Mouse (Mus musculus) lung, postnatal 0 days (tissue): ENCODE measurements around the gene Smyd2. TPM values are rescaled to one million over a fixed set of nuclear protein-coding genes. Genes with fewer than 3 reads are reported as not detected.

ENCODE experiments used
- ATAC-seq: fragments of 200-750 bp; cut with Nextera tagmentation; 2 replicates; pipeline ENCODE4 v1.8.0; 2017; ENCODE audit warnings: moderate library complexity
- DNase-seq: peaks from one replicate; pipeline ENCODE4 v3.0.0-alpha.2; 2016; ENCODE audit warnings: low spot score
- H3K27ac ChIP-seq: fragments of 300-500 bp; sonication (generic); 2 replicates; pipeline ENCODE4 v1.5.1; 2014; ENCODE audit warnings: antibody characterized with exemption, mild to moderate bottlenecking, low read length, mixed read lengths
- H3K27me3 ChIP-seq: fragments of 300-500 bp; sonication (generic); replicated peaks from 2 replicates; pipeline ENCODE4 v1.6.1; 2014; ENCODE audit warnings: low read length, mixed read lengths; ENCODE audit not compliant: insufficient read depth
- H3K36me3 ChIP-seq: fragments of 300-500 bp; sonication (generic); 2 replicates; pipeline ENCODE4 v1.6.1; 2014; ENCODE audit warnings: low read length, mixed read lengths; ENCODE audit not compliant: insufficient read depth
- H3K4me1 ChIP-seq: fragments of 300-500 bp; sonication (generic); 2 replicates; pipeline ENCODE4 v1.6.1; 2014; ENCODE audit warnings: antibody characterized with exemption, low read depth, low read length, mixed read lengths; ENCODE audit not compliant: insufficient read depth
- H3K4me2 ChIP-seq: fragments of 300-500 bp; sonication (generic); replicated peaks from 2 replicates; pipeline ENCODE4 v1.6.1; 2014; ENCODE audit warnings: low read depth, mild to moderate bottlenecking, low read length, moderate library complexity, mixed read lengths
- H3K4me3 ChIP-seq: fragments of 300-500 bp; sonication (generic); 2 replicates; pipeline ENCODE4 v1.5.1; 2014; ENCODE audit warnings: low read depth, low read length
- H3K9ac ChIP-seq: fragments of 300-500 bp; sonication (generic); replicated peaks from 2 replicates; pipeline ENCODE4 v1.6.1; 2014; ENCODE audit warnings: low read depth, mild to moderate bottlenecking
- H3K9me3 ChIP-seq: fragments of 300-500 bp; sonication (generic); 2 replicates; pipeline ENCODE4 v1.6.1; 2016; ENCODE audit warnings: low read length, mixed read lengths
- CTCF ChIP-seq: IDR thresholded peaks from 2 replicates; pipeline ENCODE4 v1.5.1; 2016; ENCODE audit warnings: antibody characterized with exemption, mild to moderate bottlenecking
- EP300 ChIP-seq: IDR thresholded peaks from 2 replicates; pipeline ENCODE4 v1.6.1; 2016; ENCODE audit warnings: antibody characterized with exemption, mild to moderate bottlenecking, control low read depth
- WGBS: fragments of 180-500 bp; shearing (Covaris S2); extraction: QIAGEN DNeasy Blood & Tissue Kit; methylation state at CpG from one replicate; pipeline ENCODE4 v1.1.7; 2014; 5-methylcytosine and 5-hydroxymethylcytosine counted together
- polyA plus RNA-seq: library from polyadenylated mRNA; unstranded; fragments of >200 nt; fragmentation: Nextera tagmentation; extraction: Ambion mirVana; gene quantifications from 2 replicates; pipeline ENCODE4 v1.2.1, GENCODE M21; 2015

Gene Smyd2
- polyA plus RNA-seq, 1 experiment from 2014 or later = 35.9 TPM

- Histone ChIP-seq H3K4me3 (no peak overlapping the region), H3K9ac (no peak overlapping the region), H3K4me1 (no peaks in the 10 kb centered on the region), H3K4me2 (no peak overlapping the region), H3K9me3 (no peaks in the 10 kb centered on the region), H3K27me3 (no peaks in the 10 kb centered on the region), H3K27ac (no peak overlapping the region), H3K36me3 (no peaks in the 10 kb centered on the region)
- no peak for ATAC-seq
- WGBS = 73% methylated on average over 8 of the region's 8 CpGs
- no peak for DNase-seq
- TF ChIP-seq CTCF (no peak), EP300 (no peak)
These were observed 25.2 kb upstream of the Smyd2 start for GRCm38 (mm10) chr1:189947411-189947810.

DNA sequence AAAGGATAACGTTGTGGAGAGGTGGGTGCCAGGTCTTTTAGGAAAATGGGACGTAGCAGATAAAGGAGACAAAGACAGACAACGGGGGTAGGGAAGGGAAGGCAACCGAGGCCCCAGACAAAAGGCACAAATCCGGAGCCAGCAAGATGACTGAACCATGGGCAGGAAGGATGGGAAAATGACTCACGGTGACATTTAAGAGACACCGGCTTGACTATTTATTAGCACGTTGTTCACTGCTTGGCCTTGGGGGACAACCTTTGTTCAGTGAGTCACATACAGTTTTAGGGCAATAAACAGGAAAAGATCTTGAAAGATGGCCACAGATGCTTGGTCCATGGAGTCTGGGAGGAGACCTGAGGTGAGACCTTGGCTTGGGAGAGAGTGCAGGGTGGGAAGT, 24.0 kb upstream of the Smyd2 start:
- TF ChIP-seq CTCF = no peak
- TF ChIP-seq EP300 = no peak
- no peak for DNase-seq
- WGBS = 66% methylated on average over 8 of the region's 8 CpGs
- no peak for ATAC-seq
- Histone ChIP-seq H3K9ac (no peak overlapping the region), H3K9me3 (no peaks in the 10 kb centered on the region), H3K4me1 (no peaks in the 10 kb centered on the region), H3K27me3 (no peaks in the 10 kb centered on the region), H3K4me2 (no peak overlapping the region), H3K27ac (no peak overlapping the region), H3K36me3 (no peaks in the 10 kb centered on the region), H3K4me3 (no peak overlapping the region)

GRCm38 (mm10) chr1:189941786-189942185, 19.6 kb upstream of the Smyd2 start:
- no peak for DNase-seq
- H3K4me3 ChIP-seq = no peak overlapping the region
- H3K27me3 ChIP-seq = no peaks in the 10 kb centered on the region
- no peaks in the 10 kb centered on the region for H3K9me3 ChIP-seq
- no peak for TF ChIP-seq EP300
- no peak overlapping the region for H3K4me2 ChIP-seq
- ATAC-seq = no peak
- no peaks in the 10 kb centered on the region for H3K36me3 ChIP-seq
- H3K9ac ChIP-seq = no peak overlapping the region
- WGBS = 83% methylated on average over 5 of the region's 5 CpGs
- H3K4me1 ChIP-seq = no peaks in the 10 kb centered on the region
- H3K27ac ChIP-seq = no peak overlapping the region

DNA sequence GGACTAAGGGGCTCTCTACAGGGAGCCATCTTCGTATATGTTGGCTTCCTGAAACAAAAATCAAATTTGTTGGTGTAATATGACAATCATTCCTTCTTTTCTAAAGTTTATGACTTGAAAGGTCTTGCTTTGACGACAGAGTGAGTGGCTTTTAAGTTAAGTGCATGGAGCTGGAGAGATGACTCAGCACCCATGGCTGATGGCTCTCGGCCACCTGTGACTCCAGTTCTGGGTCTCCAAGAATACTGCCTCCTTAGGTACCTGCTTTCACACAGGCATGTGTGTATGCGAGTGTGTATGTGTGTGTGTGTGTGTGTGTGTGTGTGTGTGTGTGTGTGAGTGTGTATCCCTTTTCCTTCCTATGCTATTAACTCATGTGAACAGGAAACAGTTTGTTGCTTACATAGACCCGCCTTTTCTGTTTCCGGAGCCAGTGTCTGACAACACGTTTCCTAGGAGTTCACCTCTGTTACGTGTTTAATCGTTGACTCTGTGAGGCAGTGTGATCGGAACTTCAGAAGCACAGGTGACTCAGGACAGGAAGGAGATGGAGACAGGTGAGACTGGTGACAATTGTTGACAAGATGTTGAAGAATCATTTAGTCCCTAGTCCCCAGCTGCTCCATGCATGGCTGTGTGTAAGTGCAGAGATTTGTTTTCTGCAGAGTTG, 14.4 kb upstream of the Smyd2 start:
- H3K4me2 ChIP-seq = no peak overlapping the region
- H3K9me3 ChIP-seq = no peaks in the 10 kb centered on the region
- H3K9ac ChIP-seq = no peak overlapping the region
- 61% methylated on average over 10 of the region's 10 CpGs for WGBS
- ATAC-seq = peak; percentile 30; the same call in 1 of the 2 replicates
- peak; percentile 36 for DNase-seq
- H3K27ac ChIP-seq = no peak overlapping the region
- no peaks in the 10 kb centered on the region for H3K36me3 ChIP-seq
- no peaks in the 10 kb centered on the region for H3K27me3 ChIP-seq
- H3K4me3 ChIP-seq = no peak overlapping the region
- TF ChIP-seq CTCF (no peak), EP300 (peak; percentile 45; the same call in 1 of the 2 replicates)
- no peaks in the 10 kb centered on the region for H3K4me1 ChIP-seq

DNA sequence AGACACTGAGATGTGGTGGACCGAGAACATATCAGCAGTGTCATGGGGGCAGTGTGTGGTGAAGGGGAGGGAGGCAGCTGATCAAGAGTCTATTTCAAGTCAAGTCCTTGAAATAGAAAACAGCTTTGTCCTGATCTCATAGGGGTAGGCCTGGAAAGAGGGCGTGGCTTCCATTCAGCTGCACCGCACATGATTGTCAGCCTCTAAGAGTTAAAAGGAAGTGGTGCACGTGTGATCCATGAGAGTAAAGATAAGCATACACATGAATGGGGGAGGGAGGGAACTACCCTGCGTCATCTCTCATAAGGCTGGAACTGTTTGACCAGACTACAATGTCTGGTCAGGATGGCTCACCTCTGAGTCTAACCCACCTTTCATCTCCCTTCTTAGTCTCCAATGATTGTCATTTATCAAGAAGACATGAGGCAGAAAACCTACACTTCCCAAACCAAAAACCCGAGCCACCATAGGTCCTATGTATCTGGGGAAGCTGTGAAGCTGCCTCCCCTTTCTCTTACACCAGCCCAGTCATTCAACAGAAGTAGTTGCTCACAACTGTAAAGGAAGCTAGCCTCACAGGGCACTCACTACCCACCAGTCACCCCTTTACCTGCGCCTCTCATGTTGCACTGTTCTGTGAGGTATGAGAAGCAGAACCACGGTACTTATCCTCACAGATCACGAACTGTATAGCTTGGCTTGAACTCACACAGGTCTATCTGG, 11.5 kb upstream of the Smyd2 start:
- TF ChIP-seq CTCF (no peak), EP300 (no peak)
- ATAC-seq (peak; percentile 53), DNase-seq (peak; percentile 45)
- H3K4me2 ChIP-seq = no peak overlapping the region
- no peaks in the 10 kb centered on the region for H3K27me3 ChIP-seq
- no peak overlapping the region for H3K27ac ChIP-seq
- 58% methylated on average over 9 of the region's 9 CpGs for WGBS
- H3K9me3 ChIP-seq = no peaks in the 10 kb centered on the region
- no peak overlapping the region for H3K4me3 ChIP-seq
- H3K4me1 ChIP-seq = no peaks in the 10 kb centered on the region
- H3K9ac ChIP-seq = no peak overlapping the region
- no peaks in the 10 kb centered on the region for H3K36me3 ChIP-seq

GRCm38 (mm10) chr1:189932976-189933375, 10.8 kb upstream of the Smyd2 start:
- no peak overlapping the region for H3K4me2 ChIP-seq
- H3K4me1 ChIP-seq = no peaks in the 10 kb centered on the region
- DNase-seq (no peak), ATAC-seq (no peak)
- no peak overlapping the region for H3K4me3 ChIP-seq
- WGBS = 85% methylated on average over 7 of the region's 7 CpGs
- no peaks in the 10 kb centered on the region for H3K27me3 ChIP-seq
- TF ChIP-seq CTCF (no peak), EP300 (no peak)
- no peak overlapping the region for H3K9ac ChIP-seq
- no peaks in the 10 kb centered on the region for H3K9me3 ChIP-seq
- H3K27ac ChIP-seq = no peak overlapping the region
- no peaks in the 10 kb centered on the region for H3K36me3 ChIP-seq
